Mouse (Mus musculus): ENCODE measurements at regions not wholly inside any gene's neighbourhood (a gene's known extent, or its start where the extent isn't known, plus 50 kb on each side); places are given as distances from the start of the nearest gene placed in this dataset.
A peak's percentile ranks its signal among the peaks of the same experiment; 100 is the strongest.

DNA sequence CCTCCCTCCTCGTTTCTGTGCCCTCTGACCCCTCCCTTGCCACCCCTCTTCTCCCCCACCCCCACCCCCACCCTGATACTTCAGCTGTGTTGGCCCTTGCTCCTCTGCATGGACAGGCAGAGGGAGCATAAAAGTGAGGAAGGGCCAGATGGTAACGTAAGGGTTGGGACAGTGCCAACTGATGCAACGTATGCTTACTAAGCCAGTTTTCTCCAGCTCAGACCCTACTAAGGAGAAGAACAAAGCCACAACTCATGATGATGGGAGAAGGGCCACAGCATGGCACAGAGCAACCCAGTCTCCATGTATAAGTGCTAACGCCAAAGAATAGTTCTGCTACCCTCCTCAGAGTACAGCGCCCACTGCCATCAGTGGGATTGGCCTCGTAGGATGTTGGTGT lies 58.0 kb upstream of the Sh3gl3 start:
- ATAC-seq = no peak
- H3K36me3 ChIP-seq (ENCODE audit: control insufficient read depth, insufficient read depth, low read length) = no peaks in the 10 kb centered on the region
- H3K4me1 ChIP-seq (ENCODE audit: control insufficient read depth, insufficient read depth, low read length) = no peaks in the 10 kb centered on the region
- no peak overlapping the region for H3K9ac ChIP-seq (ENCODE audit: low read depth, low read length)
- H3K27me3 ChIP-seq (ENCODE audit: control insufficient read depth, insufficient read depth, low read depth, low read length) = no peaks in the 10 kb centered on the region
- H3K4me3 ChIP-seq (ENCODE audit: low read depth, low read length) = no peak overlapping the region
- no peak overlapping the region for H3K27ac ChIP-seq (ENCODE audit: low read length)
- no peak overlapping the region for H3K4me2 ChIP-seq (ENCODE audit: low read length)
- 0 out of 2 replicates have a peak, but pooled peaks cover 3% of the 10 kb centered on the region for H3K9me3 ChIP-seq (replicated peaks; ENCODE audit: control insufficient read depth, low read length, poor library complexity, severe bottlenecking)
- WGBS = 84% methylated on average over 6 of the region's 6 CpGs

DNA sequence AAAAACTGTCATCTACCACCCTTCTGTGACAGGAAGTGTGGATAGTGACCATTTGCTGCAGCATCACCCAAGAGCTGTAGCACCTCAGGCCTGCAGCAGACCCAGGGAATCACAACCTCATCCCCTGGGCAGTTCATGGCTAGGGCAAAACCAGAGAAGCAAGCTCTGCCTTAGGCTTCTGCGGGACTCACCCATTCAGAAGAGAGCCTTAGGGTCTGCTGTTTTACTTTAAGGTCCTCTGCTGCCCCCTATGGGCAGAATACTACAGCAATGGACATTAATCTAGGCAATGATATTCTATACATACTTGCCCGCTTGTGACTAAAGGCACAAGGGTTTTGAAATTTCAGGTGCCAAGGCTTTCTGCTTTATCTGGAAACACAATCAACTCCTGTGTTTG lies 54.4 kb upstream of the Sh3gl3 start:
- H3K4me3 ChIP-seq (ENCODE audit: low read depth, low read length) = no peak overlapping the region
- H3K36me3 ChIP-seq (ENCODE audit: control insufficient read depth, insufficient read depth, low read length) = no peaks in the 10 kb centered on the region
- H3K27ac ChIP-seq (ENCODE audit: low read length) = no peak overlapping the region
- H3K4me2 ChIP-seq (ENCODE audit: low read length) = no peak overlapping the region
- no peaks in the 10 kb centered on the region for H3K27me3 ChIP-seq (ENCODE audit: control insufficient read depth, insufficient read depth, low read depth, low read length)
- peak; percentile 83 for ATAC-seq
- 0 out of 2 replicates have a peak, but pooled peaks cover 3% of the 10 kb centered on the region for H3K9me3 ChIP-seq (replicated peaks; ENCODE audit: control insufficient read depth, low read length, poor library complexity, severe bottlenecking)
- H3K9ac ChIP-seq (ENCODE audit: low read depth, low read length) = no peak overlapping the region
- H3K4me1 ChIP-seq (ENCODE audit: control insufficient read depth, insufficient read depth, low read length) = no peaks in the 10 kb centered on the region
- WGBS = 11% methylated on average over 2 of the region's 2 CpGs

- H3K36me3 ChIP-seq (ENCODE audit: control insufficient read depth, insufficient read depth, low read length) = no peaks in the 10 kb centered on the region
- no peak overlapping the region for H3K4me2 ChIP-seq (ENCODE audit: low read length)
- ATAC-seq = no peak
- H3K27ac ChIP-seq (ENCODE audit: low read length) = no peak overlapping the region
- H3K4me1 ChIP-seq (ENCODE audit: control insufficient read depth, insufficient read depth, low read length) = no peaks in the 10 kb centered on the region
- H3K9me3 ChIP-seq (replicated peaks; ENCODE audit: control insufficient read depth, low read length, poor library complexity, severe bottlenecking) = 0 out of 2 replicates have a peak, but pooled peaks cover 3% of the 10 kb centered on the region
- WGBS = 50% methylated on average over 9 of the region's 9 CpGs
- H3K4me3 ChIP-seq (ENCODE audit: low read depth, low read length) = no peak overlapping the region
- no peak overlapping the region for H3K9ac ChIP-seq (ENCODE audit: low read depth, low read length)
- H3K27me3 ChIP-seq (ENCODE audit: control insufficient read depth, insufficient read depth, low read depth, low read length) = no peaks in the 10 kb centered on the region
Measured at GRCm38 (mm10) chr7:82119866-82120265, 53.8 kb upstream of the Sh3gl3 start.

DNA sequence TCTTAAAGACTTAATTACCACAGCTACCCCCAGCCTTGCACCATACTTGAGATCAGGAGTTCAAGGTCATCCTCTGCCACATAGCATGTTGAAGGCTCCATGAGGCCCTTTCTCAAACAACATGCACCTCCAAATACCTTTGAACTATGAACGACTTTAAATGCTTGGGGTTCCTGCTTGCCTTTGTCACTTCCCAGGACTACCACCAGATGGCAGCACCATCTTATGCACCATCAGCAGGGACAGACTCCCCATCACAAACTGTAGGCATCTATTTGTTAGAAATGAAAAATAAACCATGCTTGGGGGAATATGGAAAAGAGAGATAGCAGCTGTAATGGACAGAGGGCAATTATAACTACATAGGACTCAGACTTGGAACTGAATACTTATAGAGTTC lies 51.9 kb upstream of the Sh3gl3 start:
- Histone ChIP-seq H3K4me3 (ENCODE audit: low read depth, low read length) (no peak overlapping the region), H3K9me3 (replicated peaks; ENCODE audit: control insufficient read depth, low read length, poor library complexity, severe bottlenecking) (0 out of 2 replicates have a peak, but pooled peaks cover 1% of the 10 kb centered on the region), H3K36me3 (ENCODE audit: control insufficient read depth, insufficient read depth, low read length) (no peaks in the 10 kb centered on the region), H3K27me3 (ENCODE audit: control insufficient read depth, insufficient read depth, low read depth, low read length) (no peaks in the 10 kb centered on the region), H3K4me1 (ENCODE audit: control insufficient read depth, insufficient read depth, low read length) (no peaks in the 10 kb centered on the region), H3K4me2 (ENCODE audit: low read length) (no peak overlapping the region), H3K9ac (ENCODE audit: low read depth, low read length) (no peak overlapping the region), H3K27ac (ENCODE audit: low read length) (no peak overlapping the region)
- ATAC-seq = no peak
- WGBS = 3% methylated on average over 1 of the region's 1 CpGs

Measured in midbrain, embryonic 16.5 days (tissue).